8 mouse cellular contexts compared by ENCODE assay signal in genomic region chr7:80027636-80028417, GRCm38 (mm10). TPM values are rescaled to one million over a fixed set of nuclear protein-coding genes. Genes with fewer than 3 reads are reported as not detected.
A peak's percentile ranks its signal among the peaks of the same experiment; 100 is the strongest.
DNase-seq lines count a peak whose midpoint lies in the region; ATAC-seq and TF ChIP-seq lines count a peak whose summit lies in the region.

No protein-coding gene starts in this region.

- H3K9ac ChIP-seq in heart, embryonic 11.5 days (ENCODE audit: low read depth, low read length) = peak overlapping the region; percentile 97
- H3K9ac ChIP-seq in kidney, embryonic 15.5 days = peak overlapping the region; percentile 86
- peak overlapping the region; percentile 93 for H3K9ac ChIP-seq in stomach, embryonic 16.5 days (ENCODE audit: low read length)

- no peaks in the 10 kb centered on the region for H3K9me3 ChIP-seq in heart, embryonic 11.5 days (replicated peaks; ENCODE audit: control insufficient read depth, low read length)
- no peaks in the 10 kb centered on the region for H3K9me3 ChIP-seq in kidney, embryonic 15.5 days (replicated peaks)
- no peaks in the 10 kb centered on the region for H3K9me3 ChIP-seq in stomach, embryonic 16.5 days (replicated peaks; ENCODE audit: control insufficient read depth, low read length)

- WGBS in heart, embryonic 11.5 days (ENCODE audit: insufficient replicate concordance) = 7% methylated on average over 23 of the region's 23 CpGs
- 4% methylated on average over 23 of the region's 23 CpGs for WGBS in kidney, embryonic 15.5 days
- WGBS in stomach, embryonic 16.5 days = 8% methylated on average over 23 of the region's 23 CpGs

- TF ChIP-seq POLR2A in bone marrow macrophage, adult 2 months (IDR thresholded peaks at IDR 0.05; ENCODE audit: borderline replicate concordance, low read depth, low read length) = peak; percentile 63; the same call in 1 of the 2 replicates

- no peak for TF ChIP-seq CTCF in bone marrow macrophage, adult 2 months (IDR thresholded peaks at IDR 0.05; ENCODE audit: low read depth, low read length)

- no peak for ATAC-seq in cerebellum, adult (ENCODE audit: insufficient number of reproducible peaks, low FRiP score, low TSS enrichment)
- ATAC-seq in heart, embryonic 11.5 days (replicated peaks; ENCODE audit: insufficient number of reproducible peaks, low FRiP score, low TSS enrichment) = no peak
- no peak for ATAC-seq in kidney, embryonic 15.5 days (replicated peaks; ENCODE audit: low FRiP score)
- ATAC-seq in stomach, embryonic 16.5 days (ENCODE audit: insufficient read depth, low FRiP score) = no peak

- DNase-seq in cerebellum, adult 18-20 months = peak; percentile 19 to 38
- DNase-seq in lung, postnatal 36 days = peak; percentile 66
- no peak for DNase-seq in c-Kit-positive CD71-positive TER-119-positive erythroid progenitor cells, embryonic 14.5 days (ENCODE audit: low spot score)

- H3K4me1 ChIP-seq in bone marrow macrophage, adult 2 months (ENCODE audit: control insufficient read depth, insufficient read depth, low read length) = peaks cover 39% of the 10 kb centered on the region
- peaks cover 37% of the 10 kb centered on the region for H3K4me1 ChIP-seq in heart, embryonic 11.5 days (ENCODE audit: control insufficient read depth, insufficient read depth, low read length)
- peaks cover 74% of the 10 kb centered on the region for H3K4me1 ChIP-seq in kidney, embryonic 15.5 days
- peaks cover 12% of the 10 kb centered on the region for H3K4me1 ChIP-seq in stomach, embryonic 16.5 days (ENCODE audit: control insufficient read depth, insufficient read depth, low read length)

- no peaks in the 10 kb centered on the region for H3K36me3 ChIP-seq in heart, embryonic 11.5 days (ENCODE audit: control insufficient read depth, insufficient read depth, low read length)
- H3K36me3 ChIP-seq in kidney, embryonic 15.5 days = 0 out of 2 replicates have a peak, but pooled peaks cover 4% of the 10 kb centered on the region
- no peaks in the 10 kb centered on the region for H3K36me3 ChIP-seq in stomach, embryonic 16.5 days (ENCODE audit: control insufficient read depth, insufficient read depth, low read length)

- H3K4me3 ChIP-seq in bone marrow macrophage, adult 2 months (ENCODE audit: insufficient read depth, low read length) = peak overlapping the region; percentile 67
- peak overlapping the region; percentile 89 for H3K4me3 ChIP-seq in heart, embryonic 11.5 days (ENCODE audit: low read depth, low read length)
- H3K4me3 ChIP-seq in kidney, embryonic 15.5 days (replicated peaks) = peak overlapping the region; percentile 72
- peak overlapping the region; percentile 81 for H3K4me3 ChIP-seq in stomach, embryonic 16.5 days (replicated peaks; ENCODE audit: low read length)

- peak overlapping the region; percentile 95 for H3K4me2 ChIP-seq in heart, embryonic 11.5 days
- H3K4me2 ChIP-seq in kidney, embryonic 15.5 days = peak overlapping the region; percentile 95
- peak overlapping the region; percentile 73 for H3K4me2 ChIP-seq in stomach, embryonic 16.5 days (ENCODE audit: low read depth, low read length)

- peak overlapping the region; percentile 96 for H3K27ac ChIP-seq in bone marrow macrophage, adult 2 months (ENCODE audit: insufficient read depth, low read depth, low read length)
- peak overlapping the region; percentile 96 for H3K27ac ChIP-seq in heart, embryonic 11.5 days (ENCODE audit: low read depth, low read length)
- peak overlapping the region; percentile 99 for H3K27ac ChIP-seq in kidney, embryonic 15.5 days
- H3K27ac ChIP-seq in stomach, embryonic 16.5 days (ENCODE audit: low read length) = peak overlapping the region; percentile 98

- H3K27me3 ChIP-seq in heart, embryonic 11.5 days (ENCODE audit: control insufficient read depth, insufficient read depth, low read length) = no peaks in the 10 kb centered on the region
- H3K27me3 ChIP-seq in kidney, embryonic 15.5 days = no peaks in the 10 kb centered on the region
- H3K27me3 ChIP-seq in stomach, embryonic 16.5 days (ENCODE audit: control insufficient read depth, insufficient read depth, low read length) = no peaks in the 10 kb centered on the region

RNA-seq across cellular contexts. Expression of gene Zfp710, which starts 3.2 kb away (rescaled TPM):
- 125 and 138 TPM in 2 replicates for polyA plus RNA-seq in bone marrow macrophage, adult 2 months (2012; ENCODE audit: insufficient read depth, insufficient read length, missing spikeins)
- polyA plus RNA-seq in heart, embryonic 11.5 days (2014; fragmentation: Nextera tagmentation; extraction: Ambion mirVana) = 11.2 and 11.8 TPM in 2 replicates
- 20.1 and 20.5 TPM in 2 replicates for polyA plus RNA-seq in kidney, embryonic 15.5 days (2015; fragmentation: Nextera tagmentation; extraction: Ambion mirVana)
- 14.3 and 16.7 TPM in 2 replicates for polyA plus RNA-seq in stomach, embryonic 16.5 days (2015; fragmentation: Nextera tagmentation; extraction: Ambion mirVana)
